Mouse (Mus musculus): ENCODE measurements around the gene Foxj1.
"Not testable (repeated sequence)": the region's sequence is repeated elsewhere in the genome, so short reads cannot be mapped to it uniquely, and the experiment has no call there.

Gene Foxj1

GRCm38 (mm10) chr11:116335244-116336036 is at the start of gene Foxj1:
Gene Foxj1, minus strand, starts transcription at chr11:116335399.
- peak; percentile 94 for DNase-seq

GRCm38 (mm10) chr11:116384171-116384570 is 49.0 kb upstream of the Foxj1 start:
- DNase-seq, result no peak

- DNase-seq, result not testable (repeated sequence)
These were observed 47.9 kb upstream of the Foxj1 start for GRCm38 (mm10) chr11:116383070-116383469.

GRCm38 (mm10) chr11:116380767-116381166 is 45.6 kb upstream of the Foxj1 start:
- no peak for DNase-seq

- DNase-seq, result no peak
These were observed 44.3 kb upstream of the Foxj1 start for GRCm38 (mm10) chr11:116379530-116379929.

GRCm38 (mm10) chr11:116376945-116377661 is 41.9 kb upstream of the Foxj1 start:
- no peak for DNase-seq

GRCm38 (mm10) chr11:116371894-116372450 is 36.8 kb upstream of the Foxj1 start:
- DNase-seq, result no peak

- DNase-seq, result no peak
These were observed 34.4 kb upstream of the Foxj1 start for GRCm38 (mm10) chr11:116369633-116370032.

GRCm38 (mm10) chr11:116369051-116369450 is 33.9 kb upstream of the Foxj1 start:
- DNase-seq, result no peak

GRCm38 (mm10) chr11:116368116-116368515 is 32.9 kb upstream of the Foxj1 start:
- peak; percentile 66 for DNase-seq

GRCm38 (mm10) chr11:116366647-116367046 is 31.4 kb upstream of the Foxj1 start:
- no peak for DNase-seq

- DNase-seq, result no peak
These were observed 30.9 kb upstream of the Foxj1 start for GRCm38 (mm10) chr11:116366124-116366523.

GRCm38 (mm10) chr11:116365432-116365831 is 30.2 kb upstream of the Foxj1 start:
- no peak for DNase-seq

- no peak for DNase-seq
These were observed 26.8 kb upstream of the Foxj1 start for GRCm38 (mm10) chr11:116362015-116362414.

GRCm38 (mm10) chr11:116360915-116361314 is 25.7 kb upstream of the Foxj1 start:
- not testable (repeated sequence) for DNase-seq

GRCm38 (mm10) chr11:116359652-116360051 is 24.5 kb upstream of the Foxj1 start:
- DNase-seq, result no peak

- DNase-seq, result no peak
These were observed 23.9 kb upstream of the Foxj1 start for GRCm38 (mm10) chr11:116358926-116359637.

GRCm38 (mm10) chr11:116354521-116354920 is 19.3 kb upstream of the Foxj1 start:
- DNase-seq, result no peak

- DNase-seq, result no peak
These were observed 18.3 kb upstream of the Foxj1 start for GRCm38 (mm10) chr11:116353535-116353934.

GRCm38 (mm10) chr11:116351294-116351693 is 16.1 kb upstream of the Foxj1 start:
- DNase-seq, result no peak

GRCm38 (mm10) chr11:116347955-116348354 is 12.8 kb upstream of the Foxj1 start:
- no peak for DNase-seq

- DNase-seq, result no peak
These were observed 11.8 kb upstream of the Foxj1 start for GRCm38 (mm10) chr11:116347012-116347411.

Measured in right cerebral cortex, postnatal 25 days (tissue).